Mouse (Mus musculus) left cerebral cortex, postnatal 10 days (tissue): ENCODE data around the gene Lat2. TPM values are rescaled to one million over a fixed set of nuclear protein-coding genes. Genes with fewer than 3 reads are reported as not detected.

Experiments used
- DNase-seq, 2 experiments: peaks; one replicate each; pipeline ENCODE4 v3.0.0; 2021 to 2022; ENCODE audit warnings: low spot score in 2 of 2, mixed read lengths in 1 of 2; ENCODE audit errors: extremely low spot score in 1 of 2
- intact Hi-C: fragments of 180-260 bp; cut with DNase I; formaldehyde crosslinking; loops from one replicate; pipeline ENCODE4 v1.15.1; 2025
- total RNA-seq, 2 experiments: library from RNA; stranded (reverse); gene quantifications; 2 replicates each; pipeline ENCODE4 v1.2.3; 2021

The Lat2 gene
- total RNA-seq, 2 experiments from 2014 or later = 1.2 to 2.1 TPM

DNA sequence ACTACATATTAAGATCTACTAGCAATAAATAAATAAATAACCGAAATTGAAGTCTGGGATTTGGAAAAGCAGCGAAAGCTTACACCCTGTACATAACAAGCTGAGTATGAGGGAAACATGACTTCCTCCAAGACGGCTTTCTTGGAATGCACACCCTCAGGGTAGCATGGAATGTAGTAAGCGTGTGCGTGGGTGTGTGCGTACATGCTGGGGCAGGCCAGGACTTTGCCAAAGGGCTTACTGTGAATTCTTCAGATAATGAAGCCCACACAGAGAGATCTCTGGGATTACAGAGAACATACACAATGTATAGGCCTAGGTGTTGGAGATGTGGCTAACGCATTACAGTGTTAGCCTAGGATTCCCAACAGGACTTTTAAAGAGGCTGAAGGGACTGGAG is 37.3 kb downstream of the Lat2 start:
- DNase-seq = no peak
- intact Hi-C loops = no loop called here

DNA sequence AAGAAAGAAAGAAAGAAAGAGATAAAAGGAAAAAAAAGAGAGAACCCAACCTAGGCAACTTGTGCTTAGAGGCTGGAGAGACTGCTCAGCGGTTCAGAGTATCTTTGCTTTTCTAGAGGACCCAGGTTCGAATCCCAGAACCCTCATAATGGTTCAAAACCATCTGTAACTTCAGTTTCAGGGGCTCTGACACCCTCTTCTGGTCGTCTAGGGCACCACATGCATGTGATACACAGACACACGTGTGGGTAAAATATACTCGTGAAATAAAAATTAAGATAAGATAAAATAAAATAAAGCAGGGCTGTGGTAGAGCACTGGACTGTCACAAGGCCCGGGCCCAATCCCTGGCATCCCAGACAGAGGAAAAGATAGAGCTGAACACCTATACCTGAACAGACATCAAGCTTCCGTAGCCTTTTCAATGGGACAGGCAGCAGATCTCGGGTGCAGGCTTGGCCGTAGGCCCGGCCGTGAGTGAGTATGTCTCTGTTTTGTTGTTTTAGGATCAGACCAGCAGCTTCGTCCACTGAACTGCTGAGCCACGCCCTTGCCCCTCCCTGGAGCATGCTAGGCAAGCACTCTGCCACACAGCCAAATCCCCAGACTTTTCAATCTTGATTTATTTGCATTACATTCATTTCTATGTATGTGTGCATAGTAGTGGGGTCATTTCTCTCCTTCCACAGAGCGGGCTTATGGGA is 38.2 kb downstream of the Lat2 start:
- intact Hi-C loops = no loop called here
- DNase-seq = peak in 1 of 2 experiments; percentile 51

DNA sequence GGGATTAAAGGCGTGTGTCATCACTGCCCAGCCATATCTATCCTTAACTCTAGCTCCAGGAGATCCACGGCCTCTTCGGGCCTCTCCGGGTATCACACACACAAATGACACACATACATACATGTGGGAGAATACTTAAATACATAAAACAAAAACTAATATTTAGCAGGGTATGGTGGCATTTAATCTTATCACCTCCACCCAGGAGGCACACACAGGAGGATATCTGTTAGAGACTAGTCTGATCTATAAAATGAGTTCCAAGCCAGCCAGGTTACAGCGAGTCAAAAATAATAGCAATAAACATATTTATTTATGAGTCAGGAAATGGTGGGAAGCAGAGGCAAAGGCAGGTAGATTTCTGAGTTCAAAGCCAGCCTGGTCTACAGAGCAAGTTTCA is 39.0 kb downstream of the Lat2 start:
- intact Hi-C loops = no loop called here
- no peak for DNase-seq

DNA sequence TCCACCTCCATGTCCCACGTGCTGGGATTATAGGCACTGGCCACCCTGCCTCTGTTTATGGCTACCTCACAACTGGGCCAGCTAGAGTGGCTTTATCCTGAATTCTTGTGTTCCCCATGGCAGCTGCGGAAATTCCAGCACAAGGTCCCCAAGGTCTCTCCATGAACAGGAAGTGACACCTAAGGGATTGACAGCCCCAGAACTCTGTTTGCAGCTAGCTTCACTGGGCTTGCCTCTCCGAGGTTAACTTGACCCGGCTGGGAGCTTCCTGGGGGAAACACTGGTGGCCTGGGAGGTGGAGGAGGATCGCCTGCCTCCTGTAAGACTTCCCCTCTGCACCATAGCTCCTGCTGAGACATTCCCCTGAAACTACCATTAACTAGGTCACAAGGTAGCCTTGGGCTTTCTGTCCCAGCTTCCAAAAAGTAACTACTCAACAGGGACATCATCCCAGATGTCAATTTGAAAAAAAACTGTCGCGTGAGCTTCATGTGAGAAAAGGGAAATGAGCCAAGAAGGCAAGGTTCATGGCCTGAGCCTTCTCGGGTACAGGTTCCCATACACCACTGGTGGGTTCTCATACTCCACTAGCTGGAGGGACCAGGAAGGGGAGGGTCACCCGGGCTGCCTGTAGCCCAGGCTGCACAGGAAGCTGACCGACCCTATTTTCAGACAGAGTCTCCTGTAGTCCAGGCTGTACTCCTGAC is 42.2 kb downstream of the Lat2 start:
- intact Hi-C loops = no loop called here
- DNase-seq = no peak

DNA sequence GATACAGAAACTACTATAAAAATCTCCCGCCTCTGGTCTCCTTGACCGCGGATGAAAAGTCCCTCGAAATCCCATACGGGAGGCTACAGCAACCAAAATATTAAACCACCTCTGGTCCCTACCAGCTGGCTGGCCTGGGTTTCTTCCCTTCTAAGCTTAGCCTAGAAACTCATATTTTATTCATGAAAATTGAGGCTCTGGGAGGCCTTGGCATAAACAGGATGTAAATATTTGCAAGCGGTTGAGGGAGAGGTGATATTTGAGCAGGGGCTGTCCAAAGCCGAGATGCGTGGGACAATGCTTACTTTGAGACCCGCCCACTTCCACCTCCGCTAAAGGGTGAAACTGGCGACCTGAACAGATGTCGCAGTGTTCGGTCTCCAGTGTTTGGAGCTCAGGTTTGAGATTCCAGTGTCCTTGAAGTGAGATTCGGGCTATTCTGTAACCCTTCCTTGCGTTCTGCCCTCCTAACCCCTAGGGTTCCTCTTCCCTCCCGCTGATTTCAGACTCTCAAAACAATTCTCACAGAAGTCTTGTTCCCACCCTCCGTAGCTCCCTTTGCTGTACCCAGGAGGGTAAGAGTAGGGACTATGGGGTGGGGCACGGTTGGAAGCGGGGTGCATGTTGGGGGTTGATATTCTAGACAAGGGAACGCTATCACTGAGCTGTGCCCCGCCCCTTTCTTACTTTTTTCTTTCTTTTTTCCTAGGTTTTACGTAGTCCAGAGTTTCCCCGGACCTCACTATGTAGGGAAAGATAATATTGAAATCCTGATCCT is 42.9 kb downstream of the Lat2 start:
- DNase-seq = peak in 1 of 2 experiments; percentile 35
- intact Hi-C loops = no loop called here

DNA sequence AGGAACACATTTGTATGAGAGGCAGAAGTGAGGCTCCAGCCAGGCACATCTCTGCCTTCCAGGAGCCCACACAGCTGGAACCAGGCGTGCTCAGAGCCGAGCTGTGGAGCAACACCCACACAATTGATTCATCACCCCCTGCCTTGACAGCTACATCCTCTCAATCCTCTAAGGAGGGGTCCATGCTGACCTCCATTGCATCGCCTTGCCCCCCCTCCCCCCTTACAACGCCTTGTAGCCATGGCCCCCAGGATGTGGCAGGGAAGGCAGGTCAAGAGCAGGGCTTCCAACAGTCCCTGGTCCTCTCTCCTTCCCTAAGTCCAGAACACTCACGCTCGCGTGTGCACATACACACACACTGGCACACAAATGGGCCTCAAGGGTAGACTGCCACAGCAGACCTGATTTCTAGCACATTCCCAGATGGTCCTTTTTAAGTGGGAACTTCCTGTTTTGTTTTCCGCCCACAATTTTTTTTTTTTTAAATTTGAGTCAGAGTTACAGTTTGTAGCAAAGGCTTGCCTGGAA is 45.8 kb downstream of the Lat2 start:
- DNase-seq = no peak
- intact Hi-C loops = no loop called here

DNA sequence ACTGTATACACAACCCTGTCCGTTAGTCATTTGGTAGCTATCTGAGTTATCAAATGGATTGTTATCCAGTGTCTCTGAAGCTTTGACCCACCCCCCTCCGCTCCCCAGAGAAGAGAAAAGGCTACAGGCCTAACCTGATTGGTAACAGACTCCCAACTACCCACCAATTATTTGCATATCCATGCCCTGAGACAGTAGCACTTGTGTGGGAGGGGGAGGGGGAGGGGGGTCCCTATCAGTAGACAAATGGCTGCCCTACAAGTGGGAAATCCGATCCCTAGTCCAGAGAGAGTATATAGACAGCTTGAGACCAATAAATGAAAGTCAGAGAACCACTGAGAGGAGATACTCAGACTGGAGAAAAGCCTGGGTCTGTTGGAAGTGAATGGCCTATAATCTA is 46.8 kb downstream of the Lat2 start:
- intact Hi-C loops = no loop called here
- no peak for DNase-seq

DNA sequence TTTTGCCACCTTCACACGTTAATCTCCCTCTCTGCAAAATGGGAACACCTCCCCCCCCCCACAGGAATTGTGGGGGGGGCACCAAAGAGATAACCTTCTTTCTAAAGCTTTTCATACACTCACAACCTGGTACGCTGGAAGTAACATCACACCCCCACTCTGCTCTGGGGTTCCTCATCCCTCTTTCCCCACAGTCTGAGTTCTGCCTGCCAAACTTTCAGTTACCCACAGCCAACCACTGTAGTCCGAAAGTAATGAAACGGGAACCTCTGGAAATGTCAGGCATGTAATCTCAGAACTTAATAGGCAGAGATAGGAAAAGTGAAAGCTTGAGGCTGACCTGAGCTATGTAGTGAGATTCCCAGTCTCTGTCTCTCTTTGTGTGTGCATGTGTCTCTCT is 47.4 kb downstream of the Lat2 start:
- intact Hi-C loops = no loop called here
- DNase-seq = no peak

DNA sequence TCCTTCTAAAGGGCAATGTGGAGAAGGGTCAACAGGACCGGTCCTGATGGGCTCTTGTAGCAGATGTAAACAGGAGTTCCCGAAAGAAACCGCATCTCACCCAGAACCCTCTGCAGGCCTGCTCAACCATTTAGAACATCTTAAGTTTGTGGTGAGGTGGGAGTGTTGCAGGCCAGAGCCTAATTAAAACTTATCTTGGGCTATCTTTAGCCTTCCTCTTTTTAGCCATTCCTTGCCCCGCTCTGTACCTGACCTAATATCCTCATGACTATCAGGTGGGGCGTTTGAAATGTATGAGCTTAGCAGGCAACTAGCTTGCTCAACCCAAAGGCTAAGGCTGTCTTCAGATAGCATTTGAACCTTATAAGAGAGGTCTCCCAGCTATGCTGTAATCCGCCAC is 49.1 kb downstream of the Lat2 start:
- DNase-seq = no peak
- intact Hi-C loops = no loop called here

DNA sequence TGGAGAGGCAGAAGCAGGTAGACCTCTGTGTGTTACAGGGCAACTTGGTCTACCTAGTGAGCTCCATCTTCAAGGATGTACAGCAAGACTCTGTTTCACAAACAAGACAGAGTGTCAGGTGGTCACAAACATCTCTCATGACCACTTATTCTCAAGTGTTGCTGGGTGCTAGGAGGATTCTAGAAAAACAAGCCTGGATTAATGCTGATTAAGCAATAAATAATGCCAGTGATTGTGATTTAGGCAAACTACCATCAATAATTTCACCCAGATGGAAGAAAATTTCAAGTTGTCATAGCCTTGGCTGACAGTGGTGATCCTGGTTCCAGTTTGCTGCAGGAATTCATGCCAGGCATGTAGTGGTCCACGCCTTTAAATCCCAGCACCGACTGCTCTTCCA is 50.6 kb downstream of the Lat2 start:
- intact Hi-C loops = no loop called here
- no peak for DNase-seq

DNA sequence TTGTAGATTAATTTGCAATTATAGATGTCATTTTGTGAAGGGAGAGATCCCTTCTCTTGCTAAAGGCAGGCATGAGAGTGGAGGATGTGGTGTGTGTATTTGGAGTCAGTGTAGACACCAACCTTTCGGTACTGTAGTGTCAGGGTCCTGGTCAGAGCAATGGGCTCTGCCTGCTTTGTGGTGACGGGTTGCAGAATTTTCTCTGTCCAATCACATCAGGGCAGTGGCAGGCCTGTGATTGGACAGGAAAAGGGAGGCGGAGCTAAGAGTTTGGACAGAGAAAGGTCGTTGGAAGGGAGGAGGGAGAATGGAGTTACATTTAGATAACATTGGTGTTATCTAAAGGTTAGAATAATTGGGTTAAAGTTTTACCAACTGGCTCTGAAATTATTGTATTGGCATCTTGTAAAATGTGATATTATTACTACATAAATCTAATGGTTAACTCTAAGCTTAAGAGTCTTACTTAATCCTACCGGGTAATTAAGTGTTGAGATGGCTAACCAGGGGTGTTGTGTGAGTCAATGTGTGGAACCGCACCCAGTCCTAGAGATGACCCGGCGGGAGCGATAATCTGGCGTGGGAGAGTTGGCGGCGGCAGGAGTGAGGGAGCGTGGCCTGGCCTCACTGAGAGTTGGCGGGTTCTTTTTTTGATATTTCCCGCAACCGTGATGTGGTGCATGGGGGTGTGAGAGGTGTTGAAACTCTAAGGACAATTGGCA is 54.2 kb downstream of the Lat2 start:
- DNase-seq = no peak
- intact Hi-C loops = no loop called here

DNA sequence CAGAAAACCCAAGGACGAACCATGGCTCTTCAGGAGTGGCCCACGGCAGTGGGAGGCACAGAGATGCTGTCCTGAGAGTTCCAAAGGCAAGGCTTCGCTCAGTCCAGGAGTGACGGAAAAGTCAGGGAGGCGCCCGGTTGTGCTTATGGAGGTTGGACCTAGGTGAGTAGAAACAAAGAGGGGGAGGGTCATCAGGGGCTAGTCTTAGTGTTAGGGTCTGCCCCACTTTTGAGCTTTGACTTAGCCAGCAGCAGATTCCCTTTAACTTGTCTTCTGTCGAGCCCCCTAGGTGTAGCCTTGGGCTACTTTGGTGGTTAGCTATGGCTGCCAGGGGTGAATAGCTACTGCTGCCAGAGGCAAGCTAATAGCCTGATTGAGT is 54.8 kb downstream of the Lat2 start, which contains the start of gene Syna:
Gene Syna (minus strand): TSS at position 101 of the 379 bp plus-strand sequence.
- intact Hi-C loops = no loop called here
- no peak for DNase-seq

DNA sequence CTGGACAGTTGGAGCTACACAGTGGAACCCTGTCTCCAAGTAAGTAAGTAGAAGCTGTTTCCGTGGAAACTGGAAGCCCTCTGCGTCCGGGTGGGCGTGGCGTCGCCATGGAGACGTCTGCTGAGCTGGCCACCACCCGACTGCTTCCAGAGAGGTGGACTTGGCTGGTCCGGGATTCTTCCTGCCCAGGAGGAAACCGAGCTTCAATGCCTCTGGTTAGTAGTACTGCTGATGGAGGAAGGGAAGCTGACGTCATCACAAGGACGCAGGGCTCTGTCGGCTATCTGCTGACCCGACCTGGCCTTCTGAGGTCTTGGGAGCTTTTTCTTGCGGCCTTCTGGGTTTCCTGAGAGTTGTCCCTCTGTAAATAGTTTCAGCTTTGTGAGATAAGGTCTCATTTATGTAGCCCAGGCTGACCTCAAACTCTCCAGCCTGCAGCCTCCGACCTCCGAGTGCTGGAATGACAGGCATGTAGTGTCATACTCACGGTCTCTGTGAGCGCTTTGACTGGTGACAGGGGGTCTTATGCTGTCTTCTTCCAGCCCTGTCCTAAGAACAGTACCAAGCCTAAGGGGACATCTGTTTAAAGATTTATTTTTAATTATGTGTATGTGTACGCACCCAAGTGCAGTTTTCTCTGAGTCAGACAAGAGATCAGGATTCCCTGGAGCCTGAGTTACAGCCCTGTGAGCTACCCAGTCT is 59.2 kb downstream of the Lat2 start:
- intact Hi-C loops = no loop called here
- DNase-seq = peak; percentile 84 to 94

DNA sequence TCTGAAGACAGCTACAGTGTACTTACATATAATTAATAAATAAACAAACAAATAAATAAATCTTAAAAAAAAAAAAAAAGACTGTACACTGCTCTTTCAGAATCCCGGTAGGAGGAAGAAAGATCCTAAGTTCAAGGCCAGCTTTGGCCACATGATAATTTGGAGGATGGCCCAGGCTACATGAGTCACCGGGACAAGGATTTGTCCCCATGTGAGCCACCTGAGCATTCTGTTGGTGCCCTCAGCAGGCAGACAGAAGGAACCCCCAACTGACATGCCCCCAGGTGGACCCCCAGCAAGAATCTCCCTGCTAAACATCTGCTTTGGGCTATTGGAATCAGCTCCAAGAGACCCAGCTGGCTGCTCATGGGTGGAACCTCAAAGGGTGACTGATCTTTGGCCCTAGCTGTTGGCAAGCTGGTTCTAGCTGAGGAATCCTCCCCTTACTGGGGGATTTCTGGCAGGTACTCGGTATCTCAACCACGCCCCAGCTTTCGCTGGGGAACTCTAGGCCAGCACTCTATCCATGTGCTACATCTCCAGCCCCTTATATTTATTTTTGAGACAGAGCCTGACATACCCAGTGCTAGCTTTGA is 60.8 kb downstream of the Lat2 start:
- no peak for DNase-seq
- intact Hi-C loops = no loop called here

DNA sequence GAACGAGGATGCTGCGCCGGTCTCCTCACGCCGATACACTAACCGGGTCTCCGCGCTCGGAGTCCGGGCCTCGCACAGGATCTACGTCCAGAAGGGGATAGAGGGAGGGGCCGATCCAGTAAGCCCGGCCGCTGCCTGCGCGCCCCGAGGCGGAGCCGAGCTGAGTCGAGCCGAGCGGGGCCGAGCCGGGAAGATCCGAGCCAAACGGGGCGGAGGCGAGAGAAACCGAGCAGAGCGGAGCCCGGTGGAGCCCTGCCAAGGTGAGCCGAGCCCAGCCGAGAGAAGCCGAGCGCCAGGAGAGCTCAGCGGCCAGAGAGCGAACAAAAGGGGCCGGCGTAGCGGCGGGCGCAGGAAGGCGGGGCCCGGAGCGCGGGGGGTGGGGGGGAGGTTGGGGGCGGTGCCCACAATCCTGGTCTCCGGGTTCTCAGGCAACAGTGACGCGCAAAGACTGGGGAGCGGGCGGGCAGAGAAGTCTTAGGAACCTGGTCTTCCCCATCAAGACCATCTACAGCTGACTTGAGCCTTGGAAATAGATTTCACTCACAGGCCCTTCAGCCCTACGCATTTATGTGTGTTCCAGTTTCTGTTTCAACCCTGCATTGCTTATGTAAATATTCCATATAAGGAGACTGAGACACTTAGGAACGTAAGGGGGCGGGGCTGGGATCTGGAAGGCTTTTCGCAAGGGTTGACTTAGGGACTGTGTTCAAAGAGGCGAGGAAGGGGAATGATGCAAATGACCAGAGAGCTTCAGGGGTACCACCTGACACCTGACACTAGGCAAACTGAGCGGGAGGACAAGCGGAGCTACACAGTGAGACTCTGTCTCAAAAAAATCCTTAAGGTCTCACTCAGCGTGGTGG is 62.5 kb downstream of the Lat2 start, which contains the start of gene Clip2:
Gene Clip2 (minus strand): TSS at position 325 of the 863 bp plus-strand sequence.
- DNase-seq = peak; percentile 98 to 99
- intact Hi-C loops = no loop called here

DNA sequence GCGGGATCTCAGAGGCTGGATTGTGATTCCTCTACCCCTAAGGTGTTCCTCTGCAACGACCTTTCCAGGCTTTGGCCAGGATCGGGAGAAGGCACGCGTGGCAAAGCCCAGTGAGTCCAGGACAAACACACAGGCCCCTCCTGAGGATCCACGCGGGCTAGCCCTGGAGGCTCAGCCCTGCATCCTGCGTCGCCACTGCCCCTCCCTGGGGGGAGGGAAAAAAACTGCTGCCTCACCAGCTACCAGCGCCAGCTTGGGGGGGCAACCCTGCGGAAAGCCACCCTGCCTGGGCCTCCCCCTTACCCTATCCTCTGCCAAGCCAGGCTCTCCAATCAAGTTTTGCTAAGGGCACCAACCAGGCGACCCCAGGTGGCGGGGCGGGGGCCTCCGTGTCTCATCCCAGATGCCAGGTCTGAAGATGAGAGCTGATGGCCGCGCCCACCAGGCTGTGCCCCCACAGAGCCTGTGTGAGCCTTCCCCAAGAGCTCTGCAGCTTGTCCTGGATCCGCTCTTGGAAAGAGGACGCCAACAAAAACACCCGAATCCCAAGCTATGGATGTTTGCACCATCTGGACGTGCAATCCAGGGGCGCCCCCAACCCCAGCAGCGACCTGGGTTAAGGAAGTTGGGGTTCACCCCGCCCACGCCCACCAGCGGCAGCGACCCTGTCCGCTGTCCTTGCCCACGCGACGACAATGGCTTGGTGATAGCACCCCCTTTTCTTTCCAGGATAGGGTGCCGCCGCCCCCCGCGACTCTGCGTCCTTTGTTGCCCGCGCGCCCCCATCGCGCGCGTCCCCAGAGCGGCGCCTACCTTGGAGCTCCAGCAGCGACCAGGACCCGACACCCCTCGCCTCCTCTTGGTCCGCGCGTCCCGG is 63.4 kb downstream of the Lat2 start:
- intact Hi-C loops = no loop called here
- peak in 1 of 2 experiments; percentile 77 for DNase-seq
